Mouse (Mus musculus) heart, postnatal 0 days (tissue): Measurements from ENCODE around the gene Olfr229.

Experiments
- CTCF ChIP-seq: IDR thresholded peaks from 2 replicates; pipeline ENCODE4 v1.5.1; 2016; ENCODE audit warnings: antibody characterized with exemption, control low read depth, low read depth
- EP300 ChIP-seq: IDR thresholded peaks from 2 replicates; pipeline ENCODE4 v1.6.1; 2016; ENCODE audit warnings: antibody characterized with exemption, low read depth

GRCm38 (mm10) chr9:39937201-39937600 lies 30.1 kb downstream of the Olfr229 start, which contains the start of gene Olfr974:
- TF ChIP-seq CTCF (no peak), EP300 (no peak)
